Mouse (Mus musculus) ovary, adult 18-20 months (tissue): ENCODE measurements at regions not wholly inside any gene's neighbourhood (a gene's known extent, or its start where the extent isn't known, plus 50 kb on each side); places are given as distances from the start of the nearest gene placed in this dataset.

Source experiments
- DNase-seq: peaks from one replicate; pipeline ENCODE4 v3.0.0; 2022; ENCODE audit warnings: low spot score, mixed read lengths

DNA sequence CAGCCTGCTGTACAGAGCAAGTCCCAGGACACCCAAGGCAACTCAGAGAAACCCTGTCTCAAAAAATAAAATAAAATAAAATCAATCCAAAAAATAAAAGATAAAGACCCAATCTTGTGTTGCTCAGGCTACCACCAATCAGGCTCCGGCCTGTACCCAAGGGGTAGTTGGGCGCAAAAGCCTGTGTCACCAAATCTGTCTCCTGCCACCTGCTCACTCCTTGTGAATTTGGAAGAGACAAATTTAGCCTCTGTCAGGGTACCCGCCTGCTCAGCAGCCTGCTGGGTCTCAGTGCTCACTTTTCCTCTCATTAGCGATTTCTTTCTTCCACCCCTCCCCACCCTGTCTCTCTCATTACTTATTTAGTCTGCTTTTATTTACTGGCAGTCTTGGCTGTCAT, 54.6 kb downstream of the Sox4 start:
- DNase-seq: no peak

DNA sequence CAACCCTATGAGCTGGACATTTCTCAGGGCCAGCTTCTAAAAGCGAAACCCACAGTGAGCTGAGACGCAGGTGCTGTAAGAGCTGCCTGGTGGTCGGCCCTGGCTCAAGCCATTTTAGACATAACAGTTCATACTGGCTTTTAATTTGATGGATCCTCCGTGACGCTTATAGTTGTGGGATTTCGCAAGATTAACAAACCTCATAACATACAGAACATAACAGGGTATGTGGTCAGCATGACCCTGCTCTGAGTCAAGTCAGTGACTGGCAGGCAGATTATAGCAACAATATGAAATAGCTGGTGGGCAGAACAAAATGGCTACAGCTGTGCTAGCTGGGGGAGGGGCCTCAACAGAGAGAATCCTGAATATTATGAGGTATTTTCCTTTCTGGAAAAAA, 60.6 kb downstream of the Sox4 start:
- no peak for DNase-seq

DNA sequence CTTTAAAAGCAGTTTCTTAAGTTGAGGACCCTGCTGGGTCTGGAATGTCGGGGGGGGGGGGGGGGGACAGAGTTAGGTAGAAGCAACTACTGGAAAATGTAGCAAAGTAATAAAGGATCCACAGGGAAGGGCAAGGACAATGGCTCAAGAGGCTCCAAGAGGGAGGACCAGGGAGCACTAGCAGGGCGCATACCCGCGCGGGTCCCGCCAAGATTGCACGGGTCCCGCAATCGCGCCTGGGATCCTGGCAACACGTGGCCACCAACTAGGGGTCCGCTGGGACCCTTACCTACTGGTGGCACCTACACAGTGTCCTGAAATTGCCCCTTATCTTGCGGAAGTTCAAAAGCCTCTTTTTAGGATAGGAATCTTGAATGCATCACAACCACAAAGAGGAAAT, 66.4 kb downstream of the Sox4 start:
- DNase-seq: no peak

DNA sequence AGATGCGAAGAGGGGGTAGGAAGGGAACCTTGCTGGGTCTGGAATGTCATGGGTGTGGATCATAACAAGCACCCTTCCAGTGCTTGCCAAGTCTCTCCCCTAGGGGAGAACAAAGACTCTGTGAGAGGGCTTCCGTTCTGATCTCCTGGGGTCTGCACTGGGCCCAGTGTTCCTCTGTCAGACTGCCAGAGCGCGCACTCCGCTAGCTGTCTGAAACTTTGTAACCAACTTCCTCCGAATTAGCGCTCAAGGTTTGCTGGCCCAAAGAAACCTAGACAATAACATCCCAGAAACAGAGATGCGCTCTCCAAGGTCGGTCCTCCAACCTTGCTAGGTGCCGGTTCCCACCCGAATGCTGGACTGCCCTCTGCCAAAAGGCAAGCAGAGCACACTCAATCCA, 66.8 kb downstream of the Sox4 start:
- DNase-seq: no peak

DNA sequence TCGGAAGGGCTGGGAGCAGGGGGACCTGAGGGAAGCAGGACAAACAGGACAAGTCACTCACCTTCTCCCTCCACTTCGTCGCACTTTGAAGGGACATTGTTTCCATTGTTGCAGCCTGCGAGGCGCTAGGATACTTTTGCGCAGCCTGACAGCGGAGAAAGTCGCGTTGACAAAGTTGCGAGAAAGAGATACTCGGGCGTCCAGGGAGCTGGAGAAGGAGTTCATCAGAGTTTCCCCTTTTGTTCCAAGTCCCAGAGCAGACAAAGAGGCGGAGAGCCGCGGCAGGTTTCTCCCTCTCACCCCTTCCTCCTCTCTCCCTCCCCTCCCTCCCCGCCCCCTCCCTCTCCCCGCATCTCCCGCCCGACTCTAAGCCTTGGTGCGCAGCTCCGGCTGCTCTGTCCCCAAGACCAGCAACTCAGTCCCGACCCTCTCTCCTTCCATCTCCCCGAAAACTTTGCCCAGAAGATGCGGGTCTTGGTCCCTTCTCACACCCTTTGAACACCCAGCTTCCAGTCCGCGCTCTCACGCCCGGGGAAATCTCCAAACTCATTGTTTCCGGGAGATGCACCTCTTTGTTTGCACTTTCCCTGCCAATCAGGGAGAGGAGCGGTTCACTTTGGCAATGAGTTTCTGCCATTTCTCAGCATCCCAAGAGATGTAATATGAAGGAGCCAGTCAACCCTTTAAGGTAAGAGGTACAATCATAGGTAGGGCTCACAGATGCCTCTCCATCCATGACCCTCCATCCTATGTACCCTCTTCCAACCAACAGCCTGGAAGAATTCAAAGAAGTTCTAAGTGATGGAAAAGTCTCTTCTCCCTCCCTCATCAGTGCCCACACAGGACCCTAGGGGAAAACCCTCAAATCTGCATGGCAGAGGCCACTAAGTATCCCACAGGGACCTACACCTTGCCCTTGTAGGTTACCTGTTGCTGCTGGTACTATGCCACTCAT, 68.2 kb downstream of the Sox4 start:
- no peak for DNase-seq

DNA sequence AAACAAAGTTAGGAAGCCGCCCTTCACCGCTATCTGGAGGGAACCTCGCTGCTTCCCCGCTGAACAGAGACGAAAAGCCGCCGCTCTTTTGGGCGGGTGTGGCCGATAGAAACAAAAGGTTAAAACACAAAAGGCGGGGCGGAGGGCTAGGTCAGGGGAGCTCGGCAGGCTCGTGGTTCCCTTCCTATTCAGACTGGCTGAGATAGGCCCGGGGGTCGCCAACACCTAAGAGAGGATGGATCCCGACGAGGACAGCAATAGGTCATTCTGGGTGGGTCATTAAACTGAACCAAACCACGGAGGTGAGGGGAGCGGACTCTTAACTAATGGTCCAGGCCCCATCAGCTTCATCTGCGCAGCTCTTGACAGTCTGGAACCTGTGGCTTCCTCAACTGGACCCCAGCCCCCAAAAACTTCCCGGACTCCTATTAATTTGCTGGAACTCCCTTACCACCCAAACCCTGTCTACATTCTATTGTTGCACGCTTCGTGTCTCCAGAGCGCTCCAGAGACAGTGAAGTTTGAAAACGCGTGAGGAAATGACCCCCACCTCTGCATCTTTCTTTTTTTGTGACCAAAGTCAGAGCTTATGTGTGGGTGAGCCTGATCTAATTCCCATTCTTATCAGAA, 69.2 kb downstream of the Sox4 start:
- no peak for DNase-seq

DNA sequence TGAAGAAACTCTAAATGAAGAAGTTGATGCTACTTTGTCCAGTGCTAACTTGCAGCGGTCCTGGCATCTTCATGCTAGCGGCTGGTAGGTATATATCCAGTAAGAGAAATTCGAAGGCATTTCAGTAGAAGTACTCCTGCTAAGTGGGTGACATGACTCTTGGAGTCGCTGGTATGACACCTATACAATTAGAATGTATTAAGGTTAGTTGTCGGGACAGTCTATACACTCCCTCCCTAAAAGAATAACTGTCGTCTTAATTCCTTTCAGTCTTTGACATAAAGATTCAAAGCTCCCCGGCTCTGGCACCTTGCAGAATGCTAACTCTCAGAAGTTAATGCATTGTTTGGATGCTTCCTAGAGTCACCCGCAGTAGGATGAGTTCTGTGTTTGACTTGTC, 70.1 kb downstream of the Sox4 start:
- DNase-seq: no peak

DNA sequence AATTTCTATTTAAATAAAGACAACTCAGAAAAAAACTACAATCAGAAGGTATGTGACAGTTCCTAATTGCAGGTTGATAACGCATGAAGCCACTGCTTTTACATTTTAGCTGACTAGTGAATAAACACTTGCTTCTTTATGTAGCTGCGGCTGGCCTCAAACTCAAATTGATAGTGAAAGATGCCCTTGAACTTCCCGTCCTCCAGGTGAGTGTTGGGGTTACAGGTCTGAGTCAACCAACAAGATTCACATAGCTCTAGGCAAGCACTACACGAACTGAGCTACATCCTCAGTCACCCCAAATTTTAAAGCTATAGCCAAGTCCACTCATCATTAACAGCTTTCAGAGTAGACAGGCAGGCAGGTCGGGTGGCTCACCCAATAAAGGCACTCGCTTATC, 72.6 kb downstream of the Sox4 start:
- no peak for DNase-seq

DNA sequence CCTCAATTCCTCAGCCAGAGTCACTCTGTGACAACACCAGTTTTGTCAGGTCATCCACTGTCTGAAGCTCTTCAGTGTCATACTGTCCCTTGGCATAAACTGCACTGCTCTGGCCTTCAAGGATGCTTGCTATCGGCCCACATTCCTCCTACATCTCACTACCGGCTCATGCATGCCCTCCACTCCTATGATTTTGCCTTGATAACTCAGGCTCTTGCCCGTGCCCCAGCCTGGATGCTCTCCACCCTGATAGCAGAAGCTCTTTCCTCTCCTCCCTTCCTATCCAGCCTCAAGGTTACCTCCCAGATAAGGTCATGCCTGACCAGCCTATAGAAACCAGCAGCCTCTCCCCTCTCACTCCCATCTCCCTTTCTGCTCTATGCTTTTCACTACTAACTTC, 74.8 kb downstream of the Sox4 start:
- peak; percentile 73 for DNase-seq

DNA sequence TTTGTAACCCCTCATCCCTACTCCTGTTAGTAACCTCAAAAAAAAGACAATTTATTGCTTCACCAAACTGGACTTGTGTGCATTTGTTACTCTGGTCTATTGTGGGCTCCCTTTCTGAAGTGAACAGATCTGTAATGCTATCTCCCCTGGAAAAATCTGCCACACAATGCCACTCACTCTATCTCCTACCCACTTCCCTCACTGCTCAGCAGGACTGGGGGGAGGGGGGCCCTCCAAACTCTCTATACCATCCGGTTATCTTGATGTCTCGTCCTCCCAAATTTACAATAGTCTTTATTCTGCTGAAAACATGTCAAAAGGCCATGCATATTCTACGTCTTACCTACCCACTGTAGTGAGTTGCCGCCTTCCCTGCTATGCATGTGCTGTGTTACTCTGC, 76.7 kb downstream of the Sox4 start:
- no peak for DNase-seq

DNA sequence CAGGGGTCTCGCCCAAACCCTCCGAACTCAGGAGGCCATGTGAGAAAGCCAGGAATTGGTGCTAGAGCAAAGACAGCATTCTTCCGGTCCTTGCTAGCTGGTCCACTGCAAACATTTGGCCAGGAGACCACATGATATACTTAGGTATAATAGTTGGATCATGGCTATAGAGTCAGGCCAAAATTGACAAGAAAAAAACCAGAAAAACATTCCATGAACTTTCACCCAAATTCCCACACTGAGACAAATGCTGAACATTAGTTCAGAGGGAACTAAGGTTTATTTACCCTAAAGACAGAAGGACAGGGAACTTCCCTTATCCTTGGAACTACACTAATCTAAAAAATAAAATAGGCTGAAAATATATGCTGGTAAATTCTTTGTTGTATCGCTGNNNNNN, 82.8 kb downstream of the Sox4 start:
- DNase-seq: no peak

DNA sequence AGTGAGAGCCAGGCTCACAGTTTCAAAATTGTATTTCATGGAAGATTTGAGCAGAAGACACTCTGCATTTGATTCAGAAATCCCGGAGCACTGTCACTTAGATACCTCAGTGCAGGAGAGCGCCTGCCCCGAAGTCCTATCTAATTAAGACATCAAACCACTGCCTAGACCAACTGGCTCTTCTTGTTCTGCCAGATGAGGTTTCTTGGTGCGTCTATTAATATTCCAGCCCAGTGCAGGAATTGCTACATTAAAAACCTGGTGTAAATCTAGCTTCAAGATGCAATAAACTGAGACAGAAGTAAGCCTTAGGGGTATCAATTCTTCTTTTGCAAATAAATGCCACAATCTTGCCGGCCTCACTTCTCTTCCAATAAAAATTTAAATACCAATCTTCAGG, 86.3 kb downstream of the Sox4 start:
- no peak for DNase-seq

DNA sequence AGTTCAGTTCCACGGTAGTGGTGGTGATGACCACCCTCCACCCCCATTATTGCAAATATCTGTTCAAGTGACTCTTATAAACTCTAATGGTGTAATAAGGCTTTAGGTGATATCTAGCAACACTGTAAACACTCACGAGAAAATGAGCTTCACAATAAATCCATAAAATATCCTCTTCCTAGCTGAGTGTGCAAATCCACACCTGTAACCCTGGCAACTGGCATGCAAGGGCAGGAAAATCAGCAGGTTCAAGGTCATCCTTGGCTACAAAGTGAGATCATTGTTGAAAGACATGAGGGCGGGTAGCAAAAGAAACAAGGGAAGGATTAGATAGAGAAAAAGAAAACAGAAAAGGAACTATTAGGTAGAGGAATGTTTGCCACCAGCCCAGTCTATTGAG, 86.8 kb downstream of the Sox4 start:
- DNase-seq: no peak

DNA sequence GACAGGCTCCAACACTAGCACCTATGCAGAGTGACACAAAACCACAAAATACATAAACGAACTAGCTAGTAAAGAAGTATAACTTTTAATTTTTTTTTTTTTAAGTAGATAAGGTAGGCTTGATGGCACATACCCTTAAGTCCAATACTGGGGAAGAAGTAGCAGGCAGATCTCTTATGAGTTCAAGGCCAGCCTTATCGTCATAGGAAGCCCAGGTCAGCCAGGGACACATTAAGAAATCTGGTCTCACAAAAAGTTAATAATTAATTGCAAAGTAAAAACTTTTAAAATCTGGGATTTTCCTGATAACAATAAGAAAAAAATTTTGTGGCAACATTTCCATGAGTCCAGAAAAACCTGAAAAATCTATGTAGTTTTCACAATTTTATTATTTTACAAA, 92.9 kb downstream of the Sox4 start:
- no peak for DNase-seq

DNA sequence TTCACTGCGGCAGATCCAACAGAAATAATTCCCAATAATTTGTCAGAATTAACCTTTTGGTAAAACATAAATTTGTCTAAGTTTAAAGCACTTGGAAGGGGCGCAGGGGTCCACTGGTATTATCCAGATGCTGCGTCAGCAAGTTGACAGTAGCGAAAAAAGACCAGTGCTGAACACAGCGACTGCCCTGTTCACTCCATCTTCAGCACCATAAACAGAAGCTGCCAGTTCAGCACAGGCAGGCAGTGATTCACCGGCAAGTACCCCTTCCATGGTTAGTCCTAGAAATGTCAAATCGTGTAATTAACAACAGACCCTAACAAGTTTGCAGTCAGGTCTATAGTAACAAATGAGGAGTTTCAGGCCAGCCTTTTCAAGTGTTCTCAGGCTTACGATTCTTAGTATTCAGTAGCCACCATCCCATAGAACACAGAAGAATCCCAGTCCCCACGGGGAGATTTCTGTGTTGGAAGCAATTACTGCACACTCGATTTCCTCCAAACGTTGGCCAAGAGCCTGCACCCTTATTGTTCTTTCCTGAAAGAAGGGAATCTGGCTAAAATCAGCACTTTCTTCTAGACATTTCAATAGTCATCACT, 93.6 kb downstream of the Sox4 start:
- no peak for DNase-seq

DNA sequence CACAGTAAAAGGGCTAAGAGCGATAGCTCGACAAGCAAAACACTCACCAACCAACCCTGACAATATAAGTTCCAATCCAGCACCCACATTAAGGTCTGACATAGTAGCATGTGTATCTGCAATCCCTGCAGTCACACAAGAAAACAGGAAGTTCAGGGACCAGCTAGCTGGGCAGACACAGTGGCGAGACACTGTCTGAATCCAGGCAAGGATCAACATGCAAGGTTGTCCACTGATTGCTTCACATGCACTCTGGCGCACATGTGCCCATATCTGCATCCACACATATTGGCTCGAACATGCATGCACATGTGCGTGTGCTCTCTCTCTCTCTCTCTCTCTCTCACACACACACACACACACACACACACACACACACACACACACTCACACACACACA, 95.5 kb downstream of the Sox4 start:
- DNase-seq: no peak

DNA sequence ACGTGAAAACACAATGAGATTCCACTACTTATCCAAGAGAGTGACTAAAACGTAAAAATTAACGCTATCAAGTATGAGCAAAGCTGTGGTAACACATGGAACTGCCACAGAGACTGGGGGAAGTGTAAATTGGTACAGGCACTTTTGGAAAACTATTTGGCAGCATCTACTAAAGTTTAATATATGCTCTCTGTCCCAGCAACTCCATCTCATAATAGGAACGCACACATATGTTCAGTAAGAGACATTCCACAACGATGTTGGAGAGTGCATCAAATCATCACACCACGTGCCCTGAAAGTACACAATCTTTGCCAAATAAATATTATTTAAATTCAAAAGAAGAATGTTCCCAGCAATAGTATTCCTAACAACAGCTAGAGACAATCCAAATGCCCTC, 96.3 kb downstream of the Sox4 start:
- no peak for DNase-seq

DNA sequence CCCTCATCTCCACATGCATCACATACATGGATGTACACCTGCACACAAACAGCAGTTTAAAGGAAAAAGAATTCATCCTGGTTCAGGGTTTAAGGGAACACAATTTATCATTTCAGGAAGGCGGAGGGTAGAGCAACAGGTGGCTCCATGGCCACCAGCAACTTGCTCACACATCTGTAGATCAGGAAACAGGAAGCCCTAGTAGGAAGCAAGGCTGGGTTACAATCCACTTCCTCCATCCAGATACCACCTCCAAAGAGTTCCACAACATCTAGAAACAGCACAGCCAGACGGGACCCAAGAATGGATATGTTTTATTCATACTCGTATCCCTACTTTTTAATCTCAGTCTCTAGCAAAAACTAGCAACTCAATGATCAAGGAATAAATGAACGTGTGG, 97.0 kb downstream of the Sox4 start:
- no peak for DNase-seq

DNA sequence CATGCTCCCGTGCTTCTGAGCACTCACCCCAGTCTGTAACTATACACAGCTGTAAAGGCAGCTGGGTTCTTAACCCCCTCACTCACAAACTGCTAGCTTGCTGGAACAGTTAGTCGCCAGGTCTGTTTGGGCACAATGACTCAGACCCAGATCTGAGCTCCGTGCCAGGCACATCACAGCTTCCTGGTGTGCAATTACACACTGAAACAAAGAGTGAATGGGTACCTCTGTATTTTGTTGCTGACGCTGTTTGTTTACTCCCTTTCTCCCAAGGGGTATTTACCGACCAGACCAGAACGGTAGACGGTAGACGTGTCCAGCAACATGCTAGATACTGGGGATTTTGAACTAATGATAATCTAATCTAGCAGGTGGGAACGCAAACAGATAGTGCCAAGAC, 99.3 kb downstream of the Sox4 start:
- no peak for DNase-seq

DNA sequence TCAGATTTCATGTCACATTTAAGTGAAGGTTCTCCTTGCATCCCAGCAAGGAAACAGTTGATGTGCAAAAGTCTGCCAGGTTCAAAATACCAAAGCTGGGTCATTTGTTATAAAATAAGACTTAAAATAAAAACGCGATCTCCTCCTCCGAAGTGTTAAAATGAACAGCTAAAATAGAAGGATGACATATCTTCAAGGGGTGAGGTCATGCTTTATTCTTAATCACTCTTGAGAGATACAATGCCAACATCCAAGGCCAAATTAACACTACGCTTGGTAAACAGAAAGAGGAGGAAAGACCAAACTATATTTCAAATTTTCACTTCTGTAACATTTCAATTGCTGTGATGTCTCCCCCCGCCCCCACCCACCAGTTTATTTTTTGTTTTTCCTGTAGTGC, 105.2 kb downstream of the Sox4 start:
- DNase-seq: no peak

DNA sequence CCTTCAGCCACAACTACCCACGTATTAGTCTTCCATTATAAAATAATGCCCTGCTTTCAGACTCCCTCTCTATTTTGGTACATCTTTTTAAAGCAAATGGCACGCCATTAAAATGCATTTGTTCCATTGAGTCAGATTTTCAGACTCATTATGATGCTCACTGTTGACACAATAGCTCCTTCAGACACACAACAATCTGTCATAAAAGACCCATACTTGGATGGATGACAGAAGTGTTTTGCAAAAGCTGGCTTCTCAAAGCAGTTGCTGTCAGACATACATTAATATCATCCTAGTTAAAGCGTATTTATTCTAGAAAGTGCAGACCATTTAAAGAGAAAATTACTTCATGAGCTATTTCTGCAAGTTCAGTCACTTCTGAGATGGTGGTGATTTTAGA, 106.0 kb downstream of the Sox4 start:
- no peak for DNase-seq

DNA sequence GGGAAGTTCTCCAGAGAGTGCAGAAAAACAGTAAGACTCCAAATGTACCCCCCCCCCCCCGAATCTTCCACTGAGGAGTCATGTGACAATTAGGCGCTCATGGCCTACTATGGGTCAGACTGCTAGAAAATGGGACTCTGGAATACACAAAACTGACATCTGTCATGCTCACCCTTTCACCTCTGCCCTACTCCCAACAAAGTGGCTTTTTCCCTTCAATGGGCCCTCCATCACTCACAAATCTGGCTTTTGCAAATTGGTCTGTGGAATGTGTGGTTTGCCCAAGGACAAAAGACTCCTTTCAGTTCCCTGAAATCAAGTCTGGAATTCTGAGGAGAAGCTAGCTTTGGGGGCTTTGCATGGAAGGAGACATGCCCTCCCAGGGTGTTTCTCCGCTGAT, 109.0 kb downstream of the Sox4 start:
- DNase-seq: no peak

DNA sequence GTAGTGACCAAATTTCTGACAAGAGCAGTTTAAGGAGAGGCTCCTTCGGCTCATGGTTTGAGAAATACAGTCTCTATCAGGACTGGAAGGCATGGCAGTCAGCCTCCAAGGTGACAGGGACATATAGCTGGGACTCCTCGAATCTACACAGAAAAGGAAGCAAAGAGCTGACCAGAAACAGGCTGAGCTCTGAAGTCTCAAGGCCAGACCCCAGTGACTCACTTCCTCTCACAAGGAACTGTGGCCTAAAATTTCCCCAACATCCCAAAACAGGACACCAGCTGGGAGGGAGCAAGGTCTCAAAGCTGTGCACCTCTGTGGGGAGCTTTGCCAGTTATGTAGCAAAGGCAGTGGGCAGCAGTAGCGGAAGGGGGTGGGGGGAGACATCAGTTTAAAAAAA, 110.7 kb downstream of the Sox4 start:
- peak; percentile 33 for DNase-seq
